Mouse (Mus musculus): ENCODE measurements around the gene Fzr1.
A peak's percentile ranks its signal among the peaks of the same experiment; 100 is the strongest.

Fzr1 gene

GRCm38 (mm10) chr10:81355533-81355932 is 22.8 kb downstream of the Fzr1 start:
- no peak for DNase-seq (ENCODE audit: low spot score)

- DNase-seq (ENCODE audit: low spot score): no peak
These were observed 23.4 kb downstream of the Fzr1 start for GRCm38 (mm10) chr10:81354738-81355477.

GRCm38 (mm10) chr10:81351678-81352291 is 26.5 kb downstream of the Fzr1 start:
- DNase-seq (ENCODE audit: low spot score): no peak

- peak; percentile 99 for DNase-seq (ENCODE audit: low spot score)
These were observed 27.8 kb downstream of the Fzr1 start, which contains the start of gene Hmg20b for GRCm38 (mm10) chr10:81350351-81351063. Hmg20b (minus strand) TSS chr10:81350480.

GRCm38 (mm10) chr10:81349961-81350350 is 28.4 kb downstream of the Fzr1 start:
- DNase-seq (ENCODE audit: low spot score): no peak

GRCm38 (mm10) chr10:81349146-81349545 is 29.2 kb downstream of the Fzr1 start:
- peak; percentile 73 for DNase-seq (ENCODE audit: low spot score)

- DNase-seq (ENCODE audit: low spot score): no peak
These were observed 31.8 kb downstream of the Fzr1 start for GRCm38 (mm10) chr10:81346453-81347067.

- no peak for DNase-seq (ENCODE audit: low spot score)
These were observed 33.2 kb downstream of the Fzr1 start for GRCm38 (mm10) chr10:81345162-81345534.

GRCm38 (mm10) chr10:81344421-81345161 is 33.7 kb downstream of the Fzr1 start:
- DNase-seq (ENCODE audit: low spot score): no peak

GRCm38 (mm10) chr10:81342686-81343505 is 35.4 kb downstream of the Fzr1 start, which contains the start of gene Gipc3:
Gipc3 (minus strand) TSS chr10:81343266.
- DNase-seq (ENCODE audit: low spot score): no peak

- peak; percentile 55 for DNase-seq (ENCODE audit: low spot score)
These were observed 36.9 kb downstream of the Fzr1 start for GRCm38 (mm10) chr10:81341333-81341949.

- no peak for DNase-seq (ENCODE audit: low spot score)
These were observed 37.6 kb downstream of the Fzr1 start for GRCm38 (mm10) chr10:81340551-81341332.

- no peak for DNase-seq (ENCODE audit: low spot score)
These were observed 41.8 kb downstream of the Fzr1 start for GRCm38 (mm10) chr10:81336558-81336957.

- DNase-seq (ENCODE audit: low spot score): peak; percentile 85
These were observed 42.6 kb downstream of the Fzr1 start for GRCm38 (mm10) chr10:81335393-81336340.

GRCm38 (mm10) chr10:81334324-81334723 is 44.0 kb downstream of the Fzr1 start:
- no peak for DNase-seq (ENCODE audit: low spot score)

GRCm38 (mm10) chr10:81332277-81332676 is 46.0 kb downstream of the Fzr1 start:
- no peak for DNase-seq (ENCODE audit: low spot score)

- DNase-seq (ENCODE audit: low spot score): peak; percentile 61
These were observed 48.3 kb downstream of the Fzr1 start for GRCm38 (mm10) chr10:81330007-81330406.

GRCm38 (mm10) chr10:81329194-81329975 is 48.9 kb downstream of the Fzr1 start:
- DNase-seq (ENCODE audit: low spot score): no peak
